Mouse (Mus musculus) limb, embryonic 13.5 days (tissue): Measurements from ENCODE around the gene Cacng6. TPM values are rescaled to one million over a fixed set of nuclear protein-coding genes. Genes with fewer than 3 reads are reported as not detected.

ENCODE experiments used
- ATAC-seq: fragments of 200-750 bp; cut with Nextera tagmentation; 2 replicates; pipeline ENCODE4 v1.8.0; 2017; ENCODE audit warnings: low read depth, moderate number of reproducible peaks, moderate TSS enrichment; ENCODE audit not compliant: low FRiP score
- H3K27ac ChIP-seq: fragments of 300-500 bp; sonication (generic); 2 replicates; pipeline ENCODE4 v1.5.1; 2015; ENCODE audit warnings: inconsistent platforms, mild to moderate bottlenecking, moderate library complexity
- H3K27me3 ChIP-seq: fragments of 300-500 bp; sonication (generic); 2 replicates; pipeline ENCODE4 v1.6.1; 2015; ENCODE audit warnings: mild to moderate bottlenecking, inconsistent platforms
- H3K36me3 ChIP-seq: fragments of 300-500 bp; sonication (generic); 2 replicates; pipeline ENCODE4 v1.6.1; 2015; ENCODE audit warnings: inconsistent platforms, mild to moderate bottlenecking, moderate library complexity
- H3K4me1 ChIP-seq: fragments of 300-500 bp; sonication (generic); 2 replicates; pipeline ENCODE4 v1.6.1; 2015; ENCODE audit warnings: inconsistent platforms
- H3K4me2 ChIP-seq: fragments of 300-500 bp; sonication (generic); replicated peaks from 2 replicates; pipeline ENCODE4 v1.6.1; 2015; ENCODE audit warnings: inconsistent platforms, mild to moderate bottlenecking, moderate library complexity
- H3K4me3 ChIP-seq: fragments of 300-500 bp; sonication (generic); 2 replicates; pipeline ENCODE4 v1.5.1; 2015; ENCODE audit warnings: moderate library complexity, mild to moderate bottlenecking, inconsistent platforms
- H3K9ac ChIP-seq: fragments of 300-500 bp; sonication (generic); 2 replicates; pipeline ENCODE4 v1.6.1; 2015; ENCODE audit warnings: mild to moderate bottlenecking, inconsistent platforms
- H3K9me3 ChIP-seq: fragments of 300-500 bp; sonication (generic); 2 replicates; pipeline ENCODE4 v1.6.1; 2016; ENCODE audit warnings: inconsistent platforms
- WGBS: fragments of 180-500 bp; shearing (Covaris S2); methylation state at CpG from one replicate; pipeline ENCODE4 v1.1.7; 2015; 5-methylcytosine and 5-hydroxymethylcytosine counted together
- microRNA-seq: library from miRNA; unstranded; fragments of <30 nt; microRNA quantifications from one replicate; pipeline ENCODE4, GENCODE M21; 2016
- polyA plus RNA-seq: library from polyadenylated mRNA; unstranded; fragments of >200 nt; fragmentation: Nextera tagmentation; extraction: Ambion mirVana; gene quantifications from 2 replicates; pipeline ENCODE4 v1.2.1, GENCODE M21; 2015

Cacng6 gene
- polyA plus RNA-seq, 1 experiment from 2014 or later = 7.4 TPM

DNA sequence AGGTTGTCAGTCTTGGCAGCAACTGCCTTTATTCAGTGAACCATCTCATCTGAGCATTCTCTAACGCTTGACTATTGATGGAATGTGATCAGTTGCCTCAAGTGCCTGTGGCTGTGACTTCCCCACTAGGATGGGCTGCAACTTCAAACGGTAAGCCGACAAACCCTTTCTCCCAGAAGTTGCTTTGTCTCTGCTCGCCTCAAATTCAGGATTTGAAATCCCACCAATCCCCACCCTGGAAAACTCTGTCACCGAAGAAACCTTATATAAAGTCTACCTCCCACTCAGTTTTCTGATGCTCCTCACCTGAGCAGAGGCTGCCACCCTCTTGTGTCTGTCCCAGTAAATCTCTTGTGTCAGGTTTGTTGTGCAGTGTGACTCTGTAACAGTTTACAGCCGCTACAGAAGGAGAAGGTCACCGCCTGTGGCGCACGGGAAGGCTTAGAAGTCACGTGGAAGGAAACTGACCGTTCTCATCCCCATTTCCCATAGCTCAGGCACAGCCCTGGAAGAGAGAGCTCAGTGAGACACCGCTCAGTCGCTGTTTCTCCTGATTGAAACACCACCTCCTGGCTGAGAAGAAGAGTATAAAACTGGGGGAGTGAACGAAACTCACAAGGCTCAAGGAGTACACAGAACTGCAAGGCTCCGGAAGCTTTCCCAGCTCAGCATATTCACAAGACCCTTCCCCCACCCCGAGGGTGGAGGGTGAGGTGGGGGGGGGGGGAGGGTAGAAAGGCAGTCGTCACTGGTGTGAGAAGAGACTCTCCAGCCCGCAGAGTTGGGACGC, 50.5 kb downstream of the Cacng6 start:
- H3K36me3 ChIP-seq = no peaks in the 10 kb centered on the region
- peak overlapping the region; percentile 14 for H3K4me3 ChIP-seq
- 9% methylated on average over 18 of the region's 19 CpGs for WGBS
- H3K27ac ChIP-seq = no peak overlapping the region
- H3K9ac ChIP-seq = no peak overlapping the region
- ATAC-seq = peak; percentile 36; the same call in 1 of the 2 replicates
- H3K4me2 ChIP-seq = peak overlapping the region; percentile 47
- H3K27me3 ChIP-seq = no peaks in the 10 kb centered on the region
- H3K9me3 ChIP-seq = peaks cover 3% of the 10 kb centered on the region; the same call in 1 of the 2 replicates
- H3K4me1 ChIP-seq = no peaks in the 10 kb centered on the region

DNA sequence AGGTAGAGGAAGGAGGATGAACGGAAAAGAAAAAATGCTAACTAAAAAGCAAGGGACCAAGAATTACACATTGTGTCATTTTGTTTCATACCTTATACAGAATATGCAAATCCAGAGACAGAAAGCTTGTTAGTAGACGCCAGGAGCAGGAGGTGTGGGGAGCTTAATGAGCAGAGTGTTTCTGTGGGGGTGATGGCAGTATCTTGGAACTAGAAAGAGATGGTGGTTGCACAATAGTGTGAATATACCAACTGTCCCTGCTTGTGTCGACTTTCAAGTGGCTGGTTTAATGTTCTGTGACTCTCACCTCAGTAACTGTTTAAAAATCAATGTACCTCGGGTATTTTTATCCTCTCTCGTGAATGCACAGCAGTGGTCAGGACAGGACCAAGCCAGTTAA, 52.7 kb downstream of the Cacng6 start:
- no peak overlapping the region for H3K27ac ChIP-seq
- no peak overlapping the region for H3K4me3 ChIP-seq
- no peak overlapping the region for H3K9ac ChIP-seq
- 70% methylated on average over 5 of the region's 5 CpGs for WGBS
- no peaks in the 10 kb centered on the region for H3K27me3 ChIP-seq
- no peaks in the 10 kb centered on the region for H3K4me1 ChIP-seq
- ATAC-seq = no peak
- peaks cover 8% of the 10 kb centered on the region for H3K9me3 ChIP-seq
- no peaks in the 10 kb centered on the region for H3K36me3 ChIP-seq
- H3K4me2 ChIP-seq = no peak overlapping the region

DNA sequence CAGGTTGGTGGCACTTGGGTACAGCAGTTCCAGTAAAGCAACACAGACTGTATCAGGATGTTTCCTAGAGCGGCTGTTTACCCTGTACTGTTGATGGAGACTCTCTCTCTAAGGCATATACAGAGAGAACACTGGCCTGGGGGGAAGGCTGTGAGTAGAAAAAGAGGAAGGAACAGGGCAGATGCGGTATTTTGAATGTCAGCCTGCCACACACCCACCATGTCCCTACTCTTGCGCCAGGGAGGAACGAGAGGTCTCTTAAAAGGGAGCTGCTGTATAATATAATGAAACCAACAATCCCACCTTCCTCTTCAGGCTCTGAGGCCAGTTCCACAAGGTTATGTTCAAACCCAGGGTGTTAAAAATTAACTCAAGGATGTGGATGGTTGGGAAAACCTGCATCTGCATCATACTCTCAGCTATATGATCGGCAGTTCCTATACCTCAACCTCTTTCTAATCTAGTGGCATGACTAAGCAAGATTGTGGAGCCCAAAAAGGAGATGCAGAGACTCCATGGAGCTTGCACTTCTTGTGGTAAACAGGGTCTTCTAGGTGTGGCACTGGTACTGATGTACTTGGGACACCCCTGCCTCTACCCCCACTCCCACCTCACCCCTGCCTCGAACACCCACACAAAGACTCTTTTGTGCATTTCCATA, 58.1 kb downstream of the Cacng6 start:
- Histone ChIP-seq H3K27me3 (no peaks in the 10 kb centered on the region), H3K36me3 (no peaks in the 10 kb centered on the region), H3K9me3 (peaks cover 8% of the 10 kb centered on the region), H3K27ac (no peak overlapping the region), H3K4me1 (no peaks in the 10 kb centered on the region), H3K4me2 (no peak overlapping the region), H3K4me3 (no peak overlapping the region), H3K9ac (no peak overlapping the region)
- ATAC-seq = no peak
- 88% methylated on average over 6 of the region's 6 CpGs for WGBS

Small RNAs within 50 kb of the gene (microRNA-seq; reads per million reads assigned to microRNA genes)
- 10.1 reads per million, percentile 28 among the genes with 10 or more reads in this experiment for gene Gm23450

Other genes with a start within 250 kb of the Cacng6 start
- gene Nlrp12, start 174.5 kb upstream of the Cacng6 start, polyA plus RNA-seq = not detected in 2 replicates
- gene Myadm, start 135.1 kb upstream of the Cacng6 start, polyA plus RNA-seq = 63.6 and 67.8 TPM in 2 replicates
- 0.15 and 0.23 TPM in 2 replicates for gene Prkcg, start 135.0 kb upstream of the Cacng6 start, polyA plus RNA-seq
- 3.8 and 4.1 TPM in 2 replicates for gene Cacng7, start 91.2 kb upstream of the Cacng6 start, polyA plus RNA-seq
- 6.5 and 6.8 TPM in 2 replicates for gene Cacng8, start 33.5 kb upstream of the Cacng6 start, polyA plus RNA-seq
- gene Tarm1, start 78.4 kb downstream of the Cacng6 start, polyA plus RNA-seq = 0.29 TPM in 1 of 2 replicates, not detected in the other
- 0.08 and 0.14 TPM in 2 replicates for gene Oscar, start 192.0 kb downstream of the Cacng6 start, polyA plus RNA-seq
- gene Ndufa3, start 193.2 kb downstream of the Cacng6 start, polyA plus RNA-seq = 435 and 440 TPM in 2 replicates
- gene Tfpt, start 205.7 kb downstream of the Cacng6 start, polyA plus RNA-seq = 29.5 and 29.8 TPM in 2 replicates
- gene Prpf31, start 205.8 kb downstream of the Cacng6 start, polyA plus RNA-seq = 121 and 124 TPM in 2 replicates
- 63.7 and 66.8 TPM in 2 replicates for gene Cnot3, start 221.1 kb downstream of the Cacng6 start, polyA plus RNA-seq
- 19.0 and 20.3 TPM in 2 replicates for gene Leng1, start 241.6 kb downstream of the Cacng6 start, polyA plus RNA-seq